12 mouse cellular contexts compared by ENCODE assay signal in the genomic region with DNA sequence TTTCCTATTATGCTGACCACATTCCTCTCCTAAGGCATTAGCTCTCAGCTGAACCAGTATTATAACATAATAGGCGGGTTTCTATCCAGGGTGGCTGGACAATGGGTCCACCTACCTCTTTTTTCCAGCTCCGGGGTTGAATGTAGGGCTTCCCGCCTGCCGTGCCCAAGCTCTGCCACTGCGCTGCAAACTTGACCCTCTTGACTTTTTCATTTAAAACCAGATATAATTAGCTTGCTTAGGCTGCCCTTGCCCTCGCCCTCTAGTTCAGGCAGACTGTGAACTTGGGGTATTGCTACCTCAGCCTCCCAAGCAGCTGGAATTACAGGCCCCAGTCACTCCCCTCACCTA. TPM values are rescaled to one million over a fixed set of nuclear protein-coding genes. Genes with fewer than 3 reads are reported as not detected.
DNase-seq lines count a peak whose midpoint lies in the region; ATAC-seq lines count a peak whose summit lies in the region.
"Had no signal": no experiment of that assay in that cellular context is flagged by ENCODE, and none has a peak within 500 bp of the region (broad histone marks: within the 10 kb centered on the region; RNA-seq: fewer than 3 reads in every experiment).

No protein-coding gene starts in this region.

- H3K9ac ChIP-seq in heart, embryonic 16.5 days (ENCODE audit: low read length): no peak overlapping the region
- no peak overlapping the region for H3K9ac ChIP-seq in midbrain, embryonic 11.5 days (ENCODE audit: low read length)
- H3K9ac ChIP-seq in midbrain, embryonic 13.5 days (replicated peaks): no peak overlapping the region
- H3K9ac ChIP-seq: hindbrain, embryonic 13.5 days had no signal

- no peaks in the 10 kb centered on the region for H3K27me3 ChIP-seq in heart, embryonic 16.5 days (ENCODE audit: control insufficient read depth, insufficient read depth, low read length)
- H3K27me3 ChIP-seq in midbrain, embryonic 11.5 days (ENCODE audit: control insufficient read depth, insufficient read depth, low read length): no peaks in the 10 kb centered on the region
- H3K27me3 ChIP-seq in midbrain, embryonic 13.5 days: no peaks in the 10 kb centered on the region
- H3K27me3 ChIP-seq: hindbrain, embryonic 13.5 days had no signal

- no peak overlapping the region for H3K4me2 ChIP-seq in heart, embryonic 16.5 days (ENCODE audit: low read depth, low read length)
- H3K4me2 ChIP-seq in midbrain, embryonic 11.5 days: no peak overlapping the region
- H3K4me2 ChIP-seq in midbrain, embryonic 13.5 days (replicated peaks): no peak overlapping the region
- H3K4me2 ChIP-seq: hindbrain, embryonic 13.5 days had no signal

- 49% methylated on average over 6 of the region's 6 CpGs for WGBS in heart, embryonic 16.5 days
- WGBS in midbrain, embryonic 11.5 days: 6% methylated on average over 6 of the region's 6 CpGs
- WGBS in midbrain, embryonic 13.5 days: 9% methylated on average over 6 of the region's 6 CpGs

- peaks cover 16% of the 10 kb centered on the region for H3K4me1 ChIP-seq in heart, embryonic 16.5 days (ENCODE audit: control insufficient read depth, insufficient read depth, low read length)
- peaks cover 14% of the 10 kb centered on the region for H3K4me1 ChIP-seq in midbrain, embryonic 11.5 days (ENCODE audit: control insufficient read depth, insufficient read depth, low read length)
- H3K4me1 ChIP-seq in midbrain, embryonic 13.5 days (replicated peaks): peaks cover 10% of the 10 kb centered on the region

- peak; percentile 53 for DNase-seq in embryo, embryonic 10 days (ENCODE audit: low spot score)
- DNase-seq in embryo, embryonic 9.5 days (ENCODE audit: extremely low spot score): no peak
- DNase-seq in heart, adult 9 months (ENCODE audit: low spot score in 2 of 2): no peak
- peak; percentile 88 for DNase-seq in midbrain, embryonic 11.5 days (ENCODE audit: low spot score, missing footprints)
- DNase-seq in kidney, postnatal 36 days: peak; percentile 38 to 43
- DNase-seq in frontal cortex, postnatal 14 days (ENCODE audit: low spot score in 2 of 2): no peak
- DNase-seq: cerebellum, postnatal 36 days; lung, adult 18-20 months; thymus, adult 18-20 months had no signal

- peak; percentile 60 for ATAC-seq in heart, embryonic 16.5 days (replicated peaks; ENCODE audit: extremely low read depth, insufficient read depth, low FRiP score)
- peak; percentile 66 for ATAC-seq in midbrain, embryonic 11.5 days (ENCODE audit: low FRiP score)
- ATAC-seq in midbrain, embryonic 13.5 days: no peak

- no peaks in the 10 kb centered on the region for H3K36me3 ChIP-seq in heart, embryonic 16.5 days (ENCODE audit: control insufficient read depth, insufficient read depth)
- H3K36me3 ChIP-seq in midbrain, embryonic 11.5 days (ENCODE audit: control insufficient read depth, insufficient read depth, low read length): no peaks in the 10 kb centered on the region
- H3K36me3 ChIP-seq in midbrain, embryonic 13.5 days: no peaks in the 10 kb centered on the region
- H3K36me3 ChIP-seq: hindbrain, embryonic 13.5 days had no signal

- H3K9me3 ChIP-seq in heart, embryonic 16.5 days (replicated peaks; ENCODE audit: control insufficient read depth, low read length): no peaks in the 10 kb centered on the region
- no peaks in the 10 kb centered on the region for H3K9me3 ChIP-seq in midbrain, embryonic 11.5 days (ENCODE audit: control insufficient read depth, low read length)
- no peaks in the 10 kb centered on the region for H3K9me3 ChIP-seq in midbrain, embryonic 13.5 days
- H3K9me3 ChIP-seq: hindbrain, embryonic 13.5 days had no signal

- peak overlapping the region; percentile 64; the same call in 1 of the 2 replicates for H3K27ac ChIP-seq in heart, embryonic 16.5 days (ENCODE audit: low read length)
- no peak overlapping the region for H3K27ac ChIP-seq in midbrain, embryonic 11.5 days (ENCODE audit: low read depth, low read length)
- no peak overlapping the region for H3K27ac ChIP-seq in midbrain, embryonic 13.5 days
- H3K27ac ChIP-seq: hindbrain, embryonic 13.5 days had no signal

- H3K4me3 ChIP-seq in heart, embryonic 16.5 days (ENCODE audit: low read length): no peak overlapping the region
- H3K4me3 ChIP-seq in midbrain, embryonic 11.5 days (ENCODE audit: low read depth, low read length): no peak overlapping the region
- H3K4me3 ChIP-seq in midbrain, embryonic 13.5 days (replicated peaks): no peak overlapping the region
- H3K4me3 ChIP-seq: hindbrain, embryonic 13.5 days had no signal

RNA-seq across cellular contexts. Expression of a gene that starts 8.1 kb away (rescaled TPM):
- 370 and 406 TPM in 2 replicates for polyA plus RNA-seq in heart, embryonic 16.5 days (2015; fragmentation: Nextera tagmentation; extraction: Ambion mirVana)
- 1,158 and 1,201 TPM in 2 replicates for polyA plus RNA-seq in midbrain, embryonic 11.5 days (2014; fragmentation: Nextera tagmentation; extraction: Ambion mirVana)
- polyA plus RNA-seq in midbrain, embryonic 13.5 days (2015; fragmentation: Nextera tagmentation; extraction: Ambion mirVana): 703 and 728 TPM in 2 replicates

Comparison
In these comparisons a context has a peak if more than half of its experiments do, and no peak if none do; other contexts are left out.
1. DNase-seq: peak in embryo, embryonic 10 days (single experiment), midbrain, embryonic 11.5 days (single experiment) and kidney, postnatal 36 days (2 of 2); none in embryo, embryonic 9.5 days (single experiment), heart, adult 9 months (0 of 2) and frontal cortex, postnatal 14 days (0 of 2).